Mouse (Mus musculus): ENCODE measurements at regions not wholly inside any gene's neighbourhood (a gene's known extent, or its start where the extent isn't known, plus 50 kb on each side); places are given as distances from the start of the nearest gene placed in this dataset.
A peak's percentile ranks its signal among the peaks of the same experiment; 100 is the strongest.

GRCm38 (mm10) chr13:102106188-102106587, 338.2 kb upstream of the Pik3r1 start:
- Histone ChIP-seq H3K9ac (ENCODE audit: low read length) (no peak overlapping the region), H3K27ac (ENCODE audit: low read length) (no peak overlapping the region), H3K36me3 (ENCODE audit: control insufficient read depth, insufficient read depth, low read length) (no peaks in the 10 kb centered on the region), H3K27me3 (ENCODE audit: control insufficient read depth, insufficient read depth, low read length) (no peaks in the 10 kb centered on the region), H3K4me1 (ENCODE audit: control insufficient read depth, insufficient read depth, low read length) (no peaks in the 10 kb centered on the region), H3K4me3 (replicated peaks; ENCODE audit: low read length) (no peak overlapping the region), H3K9me3 (replicated peaks; ENCODE audit: control insufficient read depth, low read length) (no peaks in the 10 kb centered on the region), H3K4me2 (ENCODE audit: low read depth, low read length) (no peak overlapping the region)
- no peak for ATAC-seq (ENCODE audit: insufficient read depth, low FRiP score)
- 86% methylated on average over 1 of the region's 1 CpGs for WGBS

GRCm38 (mm10) chr13:102108204-102108603, 340.2 kb upstream of the Pik3r1 start:
- no peaks in the 10 kb centered on the region for H3K36me3 ChIP-seq (ENCODE audit: control insufficient read depth, insufficient read depth, low read length)
- H3K4me1 ChIP-seq (ENCODE audit: control insufficient read depth, insufficient read depth, low read length) = no peaks in the 10 kb centered on the region
- no peak for ATAC-seq (ENCODE audit: insufficient read depth, low FRiP score)
- H3K9ac ChIP-seq (ENCODE audit: low read length) = no peak overlapping the region
- H3K4me3 ChIP-seq (replicated peaks; ENCODE audit: low read length) = no peak overlapping the region
- no peaks in the 10 kb centered on the region for H3K27me3 ChIP-seq (ENCODE audit: control insufficient read depth, insufficient read depth, low read length)
- no peaks in the 10 kb centered on the region for H3K9me3 ChIP-seq (replicated peaks; ENCODE audit: control insufficient read depth, low read length)
- no peak overlapping the region for H3K4me2 ChIP-seq (ENCODE audit: low read depth, low read length)
- WGBS = 59% methylated on average over 1 of the region's 1 CpGs
- no peak overlapping the region for H3K27ac ChIP-seq (ENCODE audit: low read length)

GRCm38 (mm10) chr13:102108916-102109315, 340.9 kb upstream of the Pik3r1 start:
- Histone ChIP-seq H3K4me2 (ENCODE audit: low read depth, low read length) (no peak overlapping the region), H3K9me3 (replicated peaks; ENCODE audit: control insufficient read depth, low read length) (no peaks in the 10 kb centered on the region), H3K9ac (ENCODE audit: low read length) (no peak overlapping the region), H3K36me3 (ENCODE audit: control insufficient read depth, insufficient read depth, low read length) (no peaks in the 10 kb centered on the region), H3K27me3 (ENCODE audit: control insufficient read depth, insufficient read depth, low read length) (no peaks in the 10 kb centered on the region), H3K27ac (ENCODE audit: low read length) (no peak overlapping the region; the same call in 1 of the 2 replicates), H3K4me3 (replicated peaks; ENCODE audit: low read length) (no peak overlapping the region), H3K4me1 (ENCODE audit: control insufficient read depth, insufficient read depth, low read length) (no peaks in the 10 kb centered on the region)
- ATAC-seq (ENCODE audit: insufficient read depth, low FRiP score) = no peak
- 70% methylated on average over 3 of the region's 3 CpGs for WGBS

GRCm38 (mm10) chr13:102113941-102114340, 345.9 kb upstream of the Pik3r1 start:
- no peaks in the 10 kb centered on the region for H3K27me3 ChIP-seq (ENCODE audit: control insufficient read depth, insufficient read depth, low read length)
- H3K4me2 ChIP-seq (ENCODE audit: low read depth, low read length) = no peak overlapping the region
- no peaks in the 10 kb centered on the region for H3K9me3 ChIP-seq (replicated peaks; ENCODE audit: control insufficient read depth, low read length)
- 0 out of 2 replicates have a peak overlapping the region, but pooled peaks have one; percentile 26 for H3K27ac ChIP-seq (ENCODE audit: low read length)
- no peaks in the 10 kb centered on the region for H3K36me3 ChIP-seq (ENCODE audit: control insufficient read depth, insufficient read depth, low read length)
- no peaks in the 10 kb centered on the region for H3K4me1 ChIP-seq (ENCODE audit: control insufficient read depth, insufficient read depth, low read length)
- H3K4me3 ChIP-seq (replicated peaks; ENCODE audit: low read length) = no peak overlapping the region
- no peak for ATAC-seq (ENCODE audit: insufficient read depth, low FRiP score)
- no peak overlapping the region for H3K9ac ChIP-seq (ENCODE audit: low read length)
- WGBS = 71% methylated on average over 5 of the region's 5 CpGs

- WGBS = 86% methylated on average over 6 of the region's 6 CpGs
- H3K27me3 ChIP-seq (ENCODE audit: control insufficient read depth, insufficient read depth, low read length) = no peaks in the 10 kb centered on the region
- ATAC-seq (ENCODE audit: insufficient read depth, low FRiP score) = no peak
- H3K4me1 ChIP-seq (ENCODE audit: control insufficient read depth, insufficient read depth, low read length) = no peaks in the 10 kb centered on the region
- H3K9me3 ChIP-seq (replicated peaks; ENCODE audit: control insufficient read depth, low read length) = no peaks in the 10 kb centered on the region
- no peak overlapping the region for H3K4me2 ChIP-seq (ENCODE audit: low read depth, low read length)
- no peak overlapping the region for H3K27ac ChIP-seq (ENCODE audit: low read length)
- H3K36me3 ChIP-seq (ENCODE audit: control insufficient read depth, insufficient read depth, low read length) = no peaks in the 10 kb centered on the region
- H3K4me3 ChIP-seq (replicated peaks; ENCODE audit: low read length) = no peak overlapping the region
- H3K9ac ChIP-seq (ENCODE audit: low read length) = no peak overlapping the region
These were observed 354.3 kb upstream of the Pik3r1 start for GRCm38 (mm10) chr13:102122341-102122740.

GRCm38 (mm10) chr13:102127933-102128430, 360.0 kb upstream of the Pik3r1 start:
- WGBS = 71% methylated on average over 4 of the region's 4 CpGs
- no peak for ATAC-seq (ENCODE audit: insufficient read depth, low FRiP score)

GRCm38 (mm10) chr13:102131459-102131858, 363.4 kb upstream of the Pik3r1 start:
- H3K27ac ChIP-seq (ENCODE audit: low read length) = no peak overlapping the region
- ATAC-seq (ENCODE audit: insufficient read depth, low FRiP score) = no peak
- 83% methylated on average over 2 of the region's 2 CpGs for WGBS
- H3K9me3 ChIP-seq (replicated peaks; ENCODE audit: control insufficient read depth, low read length) = no peaks in the 10 kb centered on the region
- H3K36me3 ChIP-seq (ENCODE audit: control insufficient read depth, insufficient read depth, low read length) = no peaks in the 10 kb centered on the region
- no peaks in the 10 kb centered on the region for H3K4me1 ChIP-seq (ENCODE audit: control insufficient read depth, insufficient read depth, low read length)
- H3K27me3 ChIP-seq (ENCODE audit: control insufficient read depth, insufficient read depth, low read length) = no peaks in the 10 kb centered on the region
- no peak overlapping the region for H3K9ac ChIP-seq (ENCODE audit: low read length)
- H3K4me3 ChIP-seq (replicated peaks; ENCODE audit: low read length) = no peak overlapping the region
- no peak overlapping the region for H3K4me2 ChIP-seq (ENCODE audit: low read depth, low read length)

More at GRCm38 (mm10) chr13:102127933-102128430, 360.0 kb upstream of the Pik3r1 start:
- no peak overlapping the region for H3K9ac ChIP-seq (ENCODE audit: low read length)
- no peak overlapping the region for H3K27ac ChIP-seq (ENCODE audit: low read length)
- H3K4me3 ChIP-seq (replicated peaks; ENCODE audit: low read length) = no peak overlapping the region
- H3K4me2 ChIP-seq (ENCODE audit: low read depth, low read length) = no peak overlapping the region
- no peaks in the 10 kb centered on the region for H3K36me3 ChIP-seq (ENCODE audit: control insufficient read depth, insufficient read depth, low read length)
- H3K9me3 ChIP-seq (replicated peaks; ENCODE audit: control insufficient read depth, low read length) = no peaks in the 10 kb centered on the region
- no peaks in the 10 kb centered on the region for H3K27me3 ChIP-seq (ENCODE audit: control insufficient read depth, insufficient read depth, low read length)
- no peaks in the 10 kb centered on the region for H3K4me1 ChIP-seq (ENCODE audit: control insufficient read depth, insufficient read depth, low read length)

- no peak overlapping the region for H3K4me3 ChIP-seq (replicated peaks; ENCODE audit: low read length)
- no peaks in the 10 kb centered on the region for H3K36me3 ChIP-seq (ENCODE audit: control insufficient read depth, insufficient read depth, low read length)
- no peak overlapping the region for H3K9ac ChIP-seq (ENCODE audit: low read length)
- no peaks in the 10 kb centered on the region for H3K9me3 ChIP-seq (replicated peaks; ENCODE audit: control insufficient read depth, low read length)
- H3K4me2 ChIP-seq (ENCODE audit: low read depth, low read length) = no peak overlapping the region
- 71% methylated on average over 5 of the region's 5 CpGs for WGBS
- no peaks in the 10 kb centered on the region for H3K4me1 ChIP-seq (ENCODE audit: control insufficient read depth, insufficient read depth, low read length)
- no peaks in the 10 kb centered on the region for H3K27me3 ChIP-seq (ENCODE audit: control insufficient read depth, insufficient read depth, low read length)
- H3K27ac ChIP-seq (ENCODE audit: low read length) = no peak overlapping the region
- no peak for ATAC-seq (ENCODE audit: insufficient read depth, low FRiP score)
These were observed 364.1 kb upstream of the Pik3r1 start for GRCm38 (mm10) chr13:102132154-102132553.

GRCm38 (mm10) chr13:102132696-102133095, 364.7 kb upstream of the Pik3r1 start:
- no peak overlapping the region for H3K4me3 ChIP-seq (replicated peaks; ENCODE audit: low read length)
- ATAC-seq (ENCODE audit: insufficient read depth, low FRiP score) = no peak

GRCm38 (mm10) chr13:102135210-102135609, 367.2 kb upstream of the Pik3r1 start:
- H3K4me1 ChIP-seq (ENCODE audit: control insufficient read depth, insufficient read depth, low read length) = no peaks in the 10 kb centered on the region
- no peaks in the 10 kb centered on the region for H3K9me3 ChIP-seq (replicated peaks; ENCODE audit: control insufficient read depth, low read length)
- H3K4me2 ChIP-seq (ENCODE audit: low read depth, low read length) = no peak overlapping the region
- no peak overlapping the region for H3K9ac ChIP-seq (ENCODE audit: low read length)
- no peak overlapping the region for H3K4me3 ChIP-seq (replicated peaks; ENCODE audit: low read length)
- no peak for ATAC-seq (ENCODE audit: insufficient read depth, low FRiP score)
- H3K36me3 ChIP-seq (ENCODE audit: control insufficient read depth, insufficient read depth, low read length) = no peaks in the 10 kb centered on the region
- H3K27me3 ChIP-seq (ENCODE audit: control insufficient read depth, insufficient read depth, low read length) = no peaks in the 10 kb centered on the region
- no peak overlapping the region for H3K27ac ChIP-seq (ENCODE audit: low read length)

More at GRCm38 (mm10) chr13:102132696-102133095, 364.7 kb upstream of the Pik3r1 start:
- H3K27me3 ChIP-seq (ENCODE audit: control insufficient read depth, insufficient read depth, low read length) = no peaks in the 10 kb centered on the region
- 66% methylated on average over 2 of the region's 2 CpGs for WGBS
- H3K27ac ChIP-seq (ENCODE audit: low read length) = no peak overlapping the region
- no peaks in the 10 kb centered on the region for H3K36me3 ChIP-seq (ENCODE audit: control insufficient read depth, insufficient read depth, low read length)
- no peaks in the 10 kb centered on the region for H3K4me1 ChIP-seq (ENCODE audit: control insufficient read depth, insufficient read depth, low read length)
- no peak overlapping the region for H3K4me2 ChIP-seq (ENCODE audit: low read depth, low read length)
- no peaks in the 10 kb centered on the region for H3K9me3 ChIP-seq (replicated peaks; ENCODE audit: control insufficient read depth, low read length)
- no peak overlapping the region for H3K9ac ChIP-seq (ENCODE audit: low read length)

Measured in stomach, embryonic 16.5 days (tissue).